Mouse (Mus musculus): ENCODE data around the gene Bhlhe40.

GRCm38 (mm10) chr6:108611663-108612062 is 48.8 kb upstream of the Bhlhe40 start:
- no peak for TF ChIP-seq GATA1 (IDR thresholded peaks at IDR 0.05; ENCODE audit: low read length)
- no peak for TF ChIP-seq TAL1 (IDR thresholded peaks at IDR 0.05; ENCODE audit: low read length)

Measured in erythroblast, embryonic 14.5 days (primary cell).